Mouse (Mus musculus) layer of hippocampus, adult 9-10 months (tissue): Measurements from ENCODE around the gene Ssh3.
"Not testable (repeated sequence)": the region's sequence is repeated elsewhere in the genome, so short reads cannot be mapped to it uniquely, and the experiment has no call there.

Source experiments
- DNase-seq: peaks from one replicate; pipeline ENCODE4 v3.0.0; 2022; ENCODE audit warnings: low spot score

Gene Ssh3

DNA sequence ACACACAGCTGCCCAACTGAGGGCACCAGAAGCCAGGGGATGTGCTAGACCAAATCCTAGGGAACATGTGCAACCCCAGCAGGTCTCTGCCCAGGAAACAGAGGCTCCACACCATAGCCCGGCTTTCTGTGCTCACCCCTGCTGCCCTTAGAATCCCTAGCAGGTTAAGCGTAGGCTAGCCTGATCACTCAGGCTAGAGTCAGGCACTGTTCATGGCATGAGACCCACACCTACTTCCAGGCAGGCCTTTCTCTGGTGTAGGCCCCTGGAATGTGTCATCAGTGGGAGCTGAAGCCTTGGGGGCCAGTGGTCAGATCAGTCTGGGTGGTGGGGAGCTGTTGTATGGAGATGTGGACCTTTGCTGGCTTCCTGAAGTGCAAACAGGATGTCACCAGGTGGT is 27.6 kb upstream of the Ssh3 start:
- DNase-seq, result no peak

DNA sequence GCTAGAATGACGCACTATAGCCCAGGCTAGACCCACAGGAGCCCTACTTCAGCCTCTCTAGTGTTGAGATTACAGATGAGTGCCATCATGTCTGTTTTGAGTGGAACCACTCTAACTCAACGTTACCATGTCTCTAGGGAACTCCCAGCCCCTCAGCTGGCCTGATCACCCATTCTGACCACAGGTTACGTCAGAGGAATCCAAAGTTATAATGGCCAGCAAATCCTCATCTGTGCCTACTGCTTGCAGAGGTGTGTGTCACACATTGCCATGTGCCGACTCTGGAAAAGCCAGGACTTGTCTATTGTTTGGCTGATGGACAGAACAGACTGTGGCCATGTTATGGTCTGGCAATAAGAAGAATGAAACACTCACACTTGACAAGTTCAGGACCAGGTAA is 26.4 kb upstream of the Ssh3 start:
- DNase-seq, result no peak

DNA sequence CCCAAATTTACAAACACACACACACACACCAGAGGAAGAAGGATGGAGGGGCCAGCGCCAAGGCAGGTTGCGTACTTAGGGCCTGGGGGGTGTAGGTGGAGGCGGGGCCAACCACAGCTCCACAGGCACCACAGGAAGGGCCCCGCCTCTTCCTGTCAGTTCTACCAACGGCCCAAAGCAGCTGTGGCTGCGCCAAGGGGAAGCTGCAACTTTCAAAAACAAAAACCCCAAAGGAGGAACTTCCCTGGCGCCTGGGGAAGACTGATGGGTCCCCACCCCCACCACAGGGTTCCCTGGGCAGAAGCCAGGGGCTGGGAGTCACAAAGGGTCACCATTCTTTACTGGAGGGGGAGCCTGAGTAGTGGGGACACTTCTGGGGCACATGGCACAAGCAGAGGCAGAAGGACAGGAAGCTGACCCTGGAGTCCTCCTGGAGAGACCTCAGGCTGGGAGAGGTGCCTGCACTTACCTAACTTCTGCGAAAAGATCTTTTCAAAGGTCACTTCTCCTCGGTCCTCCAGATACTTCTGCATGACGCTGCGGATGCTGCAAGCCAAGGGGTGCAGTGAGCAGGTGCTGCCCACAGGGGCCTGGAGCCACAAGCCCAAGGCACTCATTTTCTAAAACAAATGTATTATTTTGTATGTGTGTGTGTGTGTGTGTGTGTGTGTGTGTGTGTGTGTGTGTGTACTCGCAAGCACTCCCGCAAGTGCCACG is 25.6 kb upstream of the Ssh3 start:
- no peak for DNase-seq

DNA sequence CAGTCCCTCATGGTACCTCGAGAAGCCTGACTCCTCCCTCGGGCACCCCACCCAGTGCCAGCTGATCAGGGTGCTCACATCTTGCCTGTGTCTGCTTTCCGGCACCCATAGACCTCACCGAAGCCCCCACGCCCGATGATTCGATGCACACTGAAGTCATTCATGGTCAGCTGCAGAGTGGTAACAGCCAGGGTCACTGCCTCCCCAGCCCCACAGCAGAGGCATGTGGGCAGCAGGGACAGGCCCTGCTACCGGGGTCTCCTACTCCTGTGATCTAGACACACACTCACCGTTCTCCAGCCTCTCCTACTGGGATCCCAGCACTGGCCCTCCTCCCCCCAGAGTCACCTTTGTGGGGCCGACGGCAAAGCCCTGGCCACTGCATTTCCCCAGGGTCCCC is 22.2 kb upstream of the Ssh3 start:
- no peak for DNase-seq

GRCm38 (mm10) chr19:4290749-4291148 is 21.8 kb upstream of the Ssh3 start:
- DNase-seq, result no peak

DNA sequence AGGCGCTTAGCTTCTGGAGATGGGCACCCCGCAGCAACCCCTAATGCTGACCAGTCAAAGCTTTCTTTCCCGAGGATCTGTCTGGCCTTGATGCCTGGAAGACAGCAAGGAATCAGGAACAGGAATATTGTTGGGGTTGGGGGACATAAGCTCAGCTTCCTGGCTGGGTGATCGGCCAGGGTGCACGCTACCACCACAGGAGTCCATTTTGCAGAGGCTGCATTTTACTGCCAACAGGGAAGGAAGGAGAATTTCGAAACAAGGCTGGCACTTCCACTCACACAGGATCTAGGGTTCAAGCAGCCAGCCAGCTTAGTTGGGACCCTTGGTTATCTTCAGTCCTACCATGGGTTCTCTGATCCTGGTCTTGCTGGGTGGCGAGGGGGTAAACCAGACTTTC is 14.7 kb upstream of the Ssh3 start:
- DNase-seq, result no peak

GRCm38 (mm10) chr19:4282898-4283553 is 14.0 kb upstream of the Ssh3 start, which contains the start of gene Ankrd13d:
Gene Ankrd13d (minus strand): TSS chr19:4283137.
- peak; percentile 83 for DNase-seq

- no peak for DNase-seq
Measured at GRCm38 (mm10) chr19:4280425-4280824, 11.4 kb upstream of the Ssh3 start.

DNA sequence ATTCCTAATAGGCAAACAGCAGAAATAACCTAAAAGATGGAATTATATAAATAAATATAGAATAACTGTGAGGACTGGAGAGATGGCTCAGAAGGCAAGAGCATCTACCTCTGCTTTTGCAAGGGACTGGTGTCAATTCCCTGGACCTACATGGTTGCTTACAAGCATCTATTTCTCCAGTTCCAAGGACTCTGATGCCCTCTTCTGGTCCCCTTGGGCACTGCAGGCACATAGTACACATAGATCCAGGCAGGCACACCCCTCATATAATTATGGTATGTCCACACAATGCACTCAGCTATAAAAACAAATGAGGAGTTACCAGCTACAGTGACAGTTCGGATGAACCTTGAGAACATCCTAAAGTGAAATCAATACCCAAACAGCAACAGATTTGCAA is 10.5 kb upstream of the Ssh3 start:
- no peak for DNase-seq

- DNase-seq, result no peak
Measured at GRCm38 (mm10) chr19:4270972-4271371, 2.0 kb upstream of the Ssh3 start.

GRCm38 (mm10) chr19:4270187-4270586 is 1.2 kb upstream of the Ssh3 start:
- DNase-seq, result no peak

DNA sequence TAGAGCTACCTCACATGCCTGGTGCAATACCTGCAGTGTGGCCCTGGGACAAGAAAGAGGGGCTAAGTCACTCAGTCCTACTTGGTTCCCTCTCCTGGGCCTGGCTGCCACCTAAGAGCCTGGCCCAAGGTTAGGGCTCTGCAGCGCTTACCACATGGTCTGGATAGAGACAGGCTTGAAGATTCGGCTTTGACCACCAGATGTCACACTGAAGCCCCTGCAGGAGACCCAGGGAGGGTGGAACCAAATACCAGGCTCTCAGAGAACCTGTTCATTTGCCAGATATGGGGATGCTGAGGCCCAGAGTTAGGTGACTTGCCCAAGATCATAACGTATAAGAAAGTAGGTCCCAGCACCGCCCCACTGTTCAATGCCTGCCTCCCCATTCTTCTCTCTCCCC is 3.0 kb downstream of the Ssh3 start:
- no peak for DNase-seq

DNA sequence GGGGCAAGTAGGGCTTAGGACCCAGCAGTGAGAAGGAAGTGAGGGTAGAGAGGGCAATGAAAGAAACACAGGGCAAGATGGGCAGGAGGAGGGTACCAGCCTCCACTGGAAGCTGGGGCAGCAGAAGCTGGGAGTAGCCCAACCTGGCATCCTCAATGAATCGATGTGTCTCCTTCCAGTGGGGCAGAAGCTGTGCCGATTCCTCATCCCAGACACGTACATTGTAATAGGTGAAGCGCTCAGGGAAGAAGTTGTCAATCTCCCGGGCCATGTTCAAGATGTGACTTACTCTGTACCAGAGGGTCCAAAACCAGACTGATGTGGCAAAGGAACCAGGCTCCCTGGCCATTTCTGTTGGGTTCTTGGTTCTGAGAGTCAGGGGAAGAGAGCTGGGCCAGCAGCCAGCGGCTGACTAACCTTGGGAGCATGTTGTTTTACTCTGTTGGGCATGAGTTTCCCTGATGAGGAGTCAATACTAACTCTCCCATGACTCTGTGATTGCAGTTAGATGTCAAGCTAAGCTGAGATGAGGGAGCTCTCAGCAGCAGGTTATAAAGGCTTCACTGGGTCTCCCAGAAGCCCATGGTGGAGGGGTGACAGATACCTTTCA is 4.7 kb downstream of the Ssh3 start:
- DNase-seq, result no peak

- DNase-seq, result no peak
Measured at GRCm38 (mm10) chr19:4263702-4264101, 5.3 kb downstream of the Ssh3 start.

DNA sequence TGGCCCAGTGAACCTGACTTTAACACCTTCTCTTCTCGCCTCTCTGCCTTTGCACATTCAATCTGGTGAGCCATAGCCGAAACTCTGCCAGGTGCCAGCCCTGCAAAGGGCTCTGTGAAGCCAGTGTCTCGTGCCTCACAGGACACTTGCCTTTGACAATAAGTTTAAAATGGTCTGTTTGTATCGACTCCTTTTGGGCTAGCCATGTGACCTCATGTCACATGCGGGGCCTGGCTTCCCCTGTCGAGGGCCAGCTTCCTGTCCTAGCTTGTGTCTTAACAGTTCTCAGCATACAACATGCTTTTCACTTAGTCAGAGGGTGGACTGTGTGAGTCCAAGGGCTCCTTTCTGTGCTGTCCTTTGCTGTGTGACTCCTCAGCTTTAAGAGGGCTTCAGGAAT is 6.2 kb downstream of the Ssh3 start:
- no peak for DNase-seq

GRCm38 (mm10) chr19:4261038-4261698 is 7.8 kb downstream of the Ssh3 start:
- no peak for DNase-seq

GRCm38 (mm10) chr19:4257897-4258252 is 11.1 kb downstream of the Ssh3 start:
- DNase-seq, result no peak

DNA sequence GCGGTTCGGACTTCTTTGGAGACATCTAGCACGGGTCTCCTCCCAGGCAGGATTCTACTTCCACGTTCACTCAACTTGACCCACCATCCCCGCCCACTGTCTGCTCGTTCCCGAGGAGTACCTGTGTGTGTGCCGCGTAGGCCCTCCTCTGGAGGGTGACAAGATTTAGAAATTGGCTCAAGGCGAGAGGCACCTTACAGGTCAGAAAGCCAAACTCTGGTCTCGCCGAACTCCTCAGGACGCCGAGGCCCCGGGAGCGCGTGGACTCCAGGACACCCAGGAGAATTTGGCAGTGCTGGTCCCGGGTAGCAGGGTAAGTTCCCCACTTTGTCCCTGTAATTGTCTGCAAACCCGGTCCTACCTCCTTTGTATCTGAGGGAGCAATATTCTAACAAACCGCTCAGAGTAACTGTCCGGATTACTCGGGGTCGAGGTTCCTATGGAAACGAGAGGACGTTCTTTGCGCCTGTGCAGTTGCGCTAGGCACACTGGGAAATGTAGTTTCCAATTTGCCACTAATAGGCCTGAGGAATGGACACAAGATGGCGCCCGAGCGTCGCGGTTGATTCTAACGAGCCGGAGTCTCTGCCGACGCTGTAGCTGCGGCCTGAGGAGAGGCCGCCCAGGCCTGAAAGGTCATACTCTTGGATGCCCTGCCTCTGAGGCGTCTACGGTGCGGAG is 11.6 kb downstream of the Ssh3 start:
- peak; percentile 95 for DNase-seq

- no peak for DNase-seq
Measured at GRCm38 (mm10) chr19:4255583-4256162, 13.3 kb downstream of the Ssh3 start.

DNA sequence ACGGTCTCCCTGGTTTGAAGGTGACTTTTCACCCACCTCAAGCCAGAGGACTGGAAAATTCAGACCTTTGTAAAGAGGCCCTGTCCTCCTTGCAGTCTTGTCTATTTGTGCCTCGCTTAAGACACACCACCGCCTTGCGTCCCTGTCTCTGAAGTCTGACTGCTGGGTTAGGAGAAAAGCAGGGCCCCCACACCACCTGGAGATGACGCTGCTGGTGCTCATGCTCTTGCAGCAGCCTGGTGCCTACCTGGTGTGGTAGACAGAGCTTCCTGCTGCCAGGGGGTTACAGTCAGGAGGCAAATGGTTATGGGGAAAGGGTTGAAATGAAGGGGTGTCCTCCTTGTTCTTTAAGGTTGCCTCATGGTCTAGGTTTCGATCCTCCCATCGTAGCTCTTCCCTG is 14.8 kb downstream of the Ssh3 start:
- no peak for DNase-seq

- DNase-seq, result not testable (repeated sequence)
Measured at GRCm38 (mm10) chr19:4248683-4249082, 20.3 kb downstream of the Ssh3 start.

- DNase-seq, result no peak
Measured at GRCm38 (mm10) chr19:4247010-4247409, 22.0 kb downstream of the Ssh3 start.
